Mouse (Mus musculus) frontal cortex, postnatal 14 days (tissue): Measurements from ENCODE around the gene Gm4969.
A peak's percentile ranks its signal among the peaks of the same experiment; 100 is the strongest.

Experiments
- DNase-seq, 2 experiments: peaks; one replicate each; pipeline ENCODE4 v3.0.0; 2022; ENCODE audit warnings: low spot score in 2 of 2

The Gm4969 gene

DNA sequence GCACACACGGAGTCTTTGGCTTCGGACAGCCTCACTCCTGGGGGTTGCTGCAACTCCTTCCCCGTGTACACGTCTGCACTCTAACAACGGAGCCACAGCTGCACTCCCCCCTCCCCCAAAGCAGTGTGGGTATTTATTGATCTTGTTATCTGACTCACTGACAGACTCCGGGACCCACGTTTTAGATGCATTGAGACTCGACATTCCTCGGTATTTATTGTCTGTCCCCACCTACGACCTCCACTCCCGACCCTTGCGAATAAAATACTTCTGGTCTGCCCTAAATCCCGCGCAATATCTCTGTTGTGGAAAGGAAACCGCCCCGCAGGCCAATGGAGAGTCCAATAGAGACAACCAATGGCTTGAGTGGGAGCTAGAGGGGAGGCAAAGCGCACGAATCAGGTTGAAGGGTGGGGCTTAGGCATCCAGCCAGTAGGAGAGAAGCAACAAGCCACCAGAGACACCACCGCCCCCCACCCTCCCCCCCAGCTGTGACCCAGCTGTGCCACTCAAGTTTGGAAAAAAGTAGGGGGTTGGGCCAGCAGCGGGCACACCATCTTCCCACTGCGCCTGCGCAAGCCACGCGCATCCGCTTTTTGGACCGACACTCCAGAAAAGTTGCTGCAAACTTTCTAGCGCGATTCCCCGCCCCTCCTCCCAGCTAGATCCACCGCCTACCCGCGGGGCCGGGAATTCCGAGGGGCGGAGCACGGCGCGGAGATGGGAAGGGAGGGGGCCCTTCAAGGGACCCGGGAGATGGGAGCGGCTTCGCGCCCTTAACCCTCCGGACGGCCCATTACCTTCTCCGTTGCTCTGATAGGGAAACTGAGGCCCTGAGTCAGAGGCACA, 24.4 kb downstream of the Gm4969 start:
- peak; percentile 79 to 83 for DNase-seq

DNA sequence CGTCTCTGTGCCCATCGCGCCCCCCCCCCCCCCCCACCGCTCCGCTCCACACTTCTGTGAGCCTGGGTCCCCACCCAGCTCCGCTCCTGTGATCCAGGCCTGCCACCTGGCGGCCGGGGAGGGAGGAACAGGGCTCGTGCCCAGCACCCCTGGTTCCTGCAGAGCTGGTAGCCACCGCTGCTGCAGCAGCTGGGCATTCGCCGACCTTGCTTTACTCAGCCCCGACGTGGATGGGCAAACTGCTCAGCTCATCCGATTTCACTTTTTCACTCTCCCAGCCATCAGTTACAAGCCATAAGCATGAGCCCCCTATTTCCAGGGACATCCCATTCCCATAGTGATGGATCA, 25.0 kb downstream of the Gm4969 start:
- DNase-seq, result peak in 1 of 2 experiments; percentile 67

DNA sequence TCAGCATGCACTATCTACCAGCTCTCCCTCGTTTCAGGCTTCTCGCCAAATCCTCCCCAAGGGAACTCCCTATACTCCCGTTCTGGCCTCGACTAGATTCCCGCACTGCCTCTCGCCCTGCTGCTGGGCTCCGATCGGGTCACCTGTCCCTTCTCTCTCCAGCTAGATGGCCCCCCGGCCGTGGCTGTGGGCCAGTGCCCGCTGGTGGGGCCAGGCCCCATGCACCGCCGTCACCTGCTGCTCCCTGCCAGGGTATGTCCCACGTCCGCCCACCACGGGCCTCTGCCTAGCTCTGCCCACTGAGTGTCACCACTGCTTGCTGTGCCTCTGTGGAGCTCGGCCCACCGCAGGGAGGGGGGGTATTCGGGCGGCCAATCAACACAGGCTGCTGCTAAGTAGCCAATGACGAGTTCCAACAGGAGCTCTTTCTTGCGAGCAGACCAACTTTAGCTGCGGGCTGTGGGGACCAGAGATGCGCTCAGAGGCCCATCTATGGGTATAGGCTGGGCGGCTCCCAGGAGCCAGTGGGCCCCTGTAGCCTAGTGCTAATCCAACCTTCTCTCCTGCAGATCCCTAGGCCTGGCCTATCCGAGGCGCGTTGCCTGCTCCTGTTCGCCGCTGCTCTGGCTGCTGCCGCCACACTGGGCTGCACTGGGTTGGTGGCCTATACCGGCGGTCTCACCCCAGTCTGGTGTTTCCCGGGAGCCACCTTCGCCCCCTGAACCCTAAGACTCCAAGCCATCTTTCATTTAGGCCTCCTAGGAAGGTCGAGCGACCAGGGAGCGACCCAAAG, 25.6 kb downstream of the Gm4969 start:
- DNase-seq, result no peak

DNA sequence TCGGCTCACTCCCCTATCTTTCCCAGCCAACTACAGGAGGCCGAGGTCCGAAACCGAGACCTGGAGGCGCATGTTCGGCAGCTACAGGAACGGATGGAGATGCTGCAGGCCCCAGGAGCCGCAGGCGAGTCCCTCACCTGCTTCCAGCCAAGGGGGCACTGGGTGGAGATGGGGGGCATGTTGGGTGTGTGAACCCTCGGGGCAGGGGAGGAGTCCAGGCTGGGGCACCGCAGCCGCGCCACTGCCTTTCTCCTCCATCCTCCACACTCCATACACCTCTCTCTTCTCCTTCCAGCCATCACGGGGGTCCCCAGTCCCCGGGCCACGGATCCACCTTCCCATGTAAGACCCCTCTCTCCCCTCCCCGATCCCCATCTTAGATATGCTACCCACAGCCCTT, 26.3 kb downstream of the Gm4969 start:
- no peak for DNase-seq

DNA sequence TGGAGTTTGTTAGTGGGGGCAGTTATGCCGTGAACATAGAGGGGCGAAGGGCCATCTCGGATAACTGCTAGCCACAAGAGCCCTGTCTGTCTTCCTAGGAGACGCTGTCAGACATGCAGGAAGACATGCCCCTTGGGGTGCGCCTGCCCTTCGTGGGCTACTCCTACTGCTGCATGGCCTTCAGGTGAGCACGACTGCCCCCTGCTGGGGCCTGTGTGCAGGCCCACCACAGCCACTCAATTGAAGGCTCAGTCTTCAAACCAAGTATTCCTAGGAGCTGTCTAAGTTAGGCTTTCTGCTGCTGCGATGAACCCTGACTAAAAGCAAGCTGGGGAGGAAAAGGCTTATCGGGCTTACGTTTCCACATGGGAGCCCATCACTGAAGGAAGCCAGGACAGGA, 29.4 kb downstream of the Gm4969 start:
- DNase-seq, result no peak

DNA sequence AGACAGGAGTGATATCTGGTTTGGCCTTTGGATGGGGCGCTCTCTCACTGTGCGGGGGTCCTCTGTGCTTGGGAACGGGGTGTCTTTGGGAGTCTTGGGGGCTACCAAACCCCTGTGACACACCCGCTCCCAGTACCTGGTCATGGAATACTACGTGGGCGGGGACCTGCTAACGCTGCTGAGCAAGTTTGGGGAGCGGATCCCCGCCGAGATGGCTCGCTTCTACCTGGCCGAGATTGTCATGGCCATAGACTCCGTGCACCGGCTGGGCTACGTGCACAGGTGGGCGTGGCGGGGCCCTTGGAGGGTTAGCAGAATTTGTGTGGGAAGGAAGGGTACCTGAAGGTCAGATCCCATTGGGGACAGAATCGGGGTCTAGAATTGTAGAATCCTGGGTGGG, 31.4 kb downstream of the Gm4969 start:
- DNase-seq, result no peak

DNA sequence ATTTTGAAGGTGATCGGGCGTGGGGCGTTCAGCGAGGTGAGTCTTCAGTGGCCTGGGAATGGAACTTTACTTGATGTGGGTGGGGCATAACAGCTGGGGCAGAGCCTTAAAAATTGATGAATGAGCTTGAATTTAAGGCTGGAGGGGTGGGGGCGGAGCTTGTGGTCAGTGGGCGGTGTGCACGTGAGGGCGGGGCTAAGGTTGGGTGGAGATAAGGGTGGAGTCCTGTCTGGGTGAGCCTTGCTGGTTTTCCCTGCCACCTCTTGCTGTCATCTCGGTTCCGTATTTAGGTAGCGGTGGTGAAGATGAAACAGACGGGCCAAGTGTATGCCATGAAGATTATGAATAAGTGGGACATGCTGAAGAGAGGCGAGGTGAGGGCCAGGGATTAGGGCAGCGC, 32.1 kb downstream of the Gm4969 start:
- DNase-seq, result no peak

DNA sequence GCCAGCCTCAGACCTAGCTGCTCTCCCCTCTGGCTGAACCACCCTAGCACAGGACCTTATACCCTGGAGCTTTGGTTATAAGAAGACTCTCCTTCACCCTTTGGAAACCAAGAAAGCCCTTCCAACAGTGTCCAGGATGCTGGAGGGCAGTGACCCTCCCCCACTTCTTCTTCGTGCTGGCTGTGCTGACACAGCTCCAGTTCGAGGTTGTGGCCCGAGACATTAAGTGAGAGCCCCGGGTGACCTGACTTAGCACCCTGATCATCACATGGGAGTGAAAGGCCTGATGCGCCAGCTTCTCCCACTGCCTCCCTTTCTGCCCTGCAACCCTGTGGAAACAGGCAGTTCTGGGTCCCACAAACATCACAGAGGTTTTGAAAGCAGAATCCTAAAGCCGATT, 32.7 kb downstream of the Gm4969 start:
- no peak for DNase-seq

DNA sequence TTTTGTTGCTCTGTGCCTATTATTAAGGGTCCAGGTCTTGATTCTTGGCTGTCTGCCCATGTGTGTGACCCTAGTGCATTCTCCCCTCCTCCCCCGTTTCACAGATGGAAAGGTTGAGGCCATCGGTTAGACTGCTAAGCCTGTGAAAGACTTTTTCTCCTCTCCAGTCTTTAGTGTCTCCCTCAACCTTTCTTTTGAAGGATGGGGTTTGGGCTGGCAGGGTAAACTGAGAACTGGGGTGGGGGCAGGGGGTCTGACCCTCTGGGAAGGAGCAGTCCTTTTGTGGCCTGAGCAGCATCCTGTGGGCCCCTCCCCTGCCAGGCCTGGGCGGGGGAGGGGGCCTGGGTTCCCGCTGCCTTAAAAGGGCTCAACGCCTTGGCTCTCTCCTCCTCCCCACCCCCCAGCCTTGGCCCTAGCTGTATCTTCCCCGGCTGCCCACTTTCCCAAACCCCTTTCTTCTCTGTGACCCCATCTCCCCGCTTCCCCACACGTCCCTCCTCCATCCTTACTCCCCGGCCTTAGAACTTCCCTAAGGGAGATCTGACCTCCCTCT, 33.2 kb downstream of the Gm4969 start:
- no peak for DNase-seq

DNA sequence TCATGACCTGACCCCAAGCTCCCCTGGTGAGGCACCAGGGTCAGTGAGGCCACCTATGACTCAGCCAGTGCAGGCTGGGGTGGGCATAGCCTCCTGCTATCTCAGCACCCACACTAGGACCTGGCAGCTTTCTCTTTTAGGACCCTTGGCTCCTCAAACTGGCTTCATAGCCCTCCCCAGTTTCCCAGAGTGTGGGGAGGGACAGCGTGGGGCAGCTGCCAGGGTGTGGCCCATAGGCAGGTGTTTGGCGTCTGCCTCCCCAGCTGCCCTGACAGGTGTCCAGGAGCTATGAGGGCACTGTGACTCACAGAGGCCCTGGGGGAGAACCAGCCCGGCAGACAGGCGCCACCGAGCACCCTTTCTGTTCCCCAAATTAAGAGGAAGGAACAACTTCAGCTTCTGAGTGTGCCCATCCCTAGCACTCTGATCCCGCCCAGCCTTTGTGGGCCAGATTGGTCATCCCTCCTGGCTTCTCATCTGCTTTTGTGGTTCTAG, 33.8 kb downstream of the Gm4969 start:
- DNase-seq, result no peak

DNA sequence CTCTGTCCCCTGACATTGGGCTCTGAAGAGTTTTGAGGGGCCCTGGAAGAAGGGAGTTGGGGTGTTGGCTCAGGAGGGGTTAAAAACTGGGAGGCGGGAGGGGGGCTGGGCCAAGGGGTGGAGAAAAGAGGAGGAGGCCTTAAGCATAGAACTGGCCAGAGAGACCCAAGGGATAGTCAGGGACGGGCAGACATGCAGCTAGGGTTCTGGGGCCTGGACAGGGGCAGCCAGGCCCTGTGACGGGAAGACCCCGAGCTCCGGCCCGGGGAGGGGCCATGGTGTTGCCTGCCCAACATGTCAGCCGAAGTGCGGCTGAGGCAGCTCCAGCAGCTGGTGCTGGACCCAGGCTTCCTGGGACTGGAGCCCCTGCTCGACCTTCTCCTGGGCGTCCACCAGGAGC, 34.5 kb downstream of the Gm4969 start, which contains the start of gene Dmpk:
Gene Dmpk, plus strand, starts transcription at position 149 of the 400 bp plus-strand sequence.
- no peak for DNase-seq

DNA sequence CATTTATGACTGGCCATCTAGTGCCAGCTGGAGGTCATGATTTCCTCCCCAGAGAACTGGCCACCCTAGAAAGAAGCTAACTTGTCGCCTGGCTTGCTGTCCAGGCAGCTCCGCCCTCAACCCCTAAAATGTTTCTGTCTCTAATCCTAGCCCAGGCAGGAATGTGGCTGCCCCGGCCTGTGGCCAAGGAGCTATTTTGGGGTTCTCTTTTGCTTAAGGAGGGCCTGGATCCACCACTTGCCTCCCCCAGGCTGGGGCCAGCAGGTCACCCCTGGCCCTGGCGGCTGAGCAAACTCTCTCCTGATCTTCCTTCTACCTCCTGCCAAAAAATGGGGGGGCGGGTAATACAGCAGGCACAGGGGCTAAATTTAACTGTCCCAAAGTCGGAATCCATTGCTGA, 35.1 kb downstream of the Gm4969 start:
- no peak for DNase-seq

DNA sequence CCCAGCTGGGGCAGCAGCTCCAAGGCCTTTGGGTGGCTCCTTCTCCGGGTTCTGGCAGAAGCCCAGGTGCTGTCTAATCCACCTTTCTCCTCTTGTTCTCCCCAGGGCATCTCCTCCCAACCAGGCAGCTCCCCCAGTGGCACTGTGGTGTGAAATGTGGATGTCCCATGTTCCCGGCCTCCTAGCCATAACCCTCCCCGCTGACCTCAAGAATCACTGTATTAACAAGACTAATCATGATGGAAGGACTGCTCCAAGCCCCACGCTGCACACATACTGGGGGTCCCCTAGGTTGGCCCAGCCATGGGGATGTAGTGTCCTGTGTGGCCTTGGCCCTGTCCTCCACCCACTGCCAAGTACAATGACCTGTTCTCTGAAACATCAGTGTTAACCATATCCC, 36.0 kb downstream of the Gm4969 start:
- DNase-seq, result no peak

DNA sequence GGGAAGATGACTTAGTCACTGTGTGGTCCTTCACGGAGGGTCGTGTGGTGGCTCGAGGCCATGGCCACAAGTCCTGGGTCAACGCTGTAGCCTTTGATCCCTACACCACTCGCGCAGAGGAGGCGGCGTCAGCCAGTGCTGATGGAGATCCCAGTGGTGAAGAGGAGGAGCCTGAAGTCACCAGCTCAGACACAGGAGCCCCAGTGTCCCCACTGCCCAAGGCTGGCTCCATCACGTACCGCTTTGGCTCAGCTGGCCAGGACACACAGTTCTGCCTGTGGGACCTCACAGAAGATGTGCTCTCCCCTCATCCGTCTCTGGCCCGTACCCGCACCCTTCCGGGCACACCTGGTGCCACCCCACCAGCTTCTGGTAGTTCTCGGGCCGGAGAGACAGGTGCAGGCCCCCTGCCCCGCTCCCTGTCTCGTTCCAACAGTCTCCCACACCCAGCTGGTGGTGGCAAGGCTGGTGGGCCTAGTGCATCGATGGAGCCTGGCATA, 37.7 kb downstream of the Gm4969 start:
- DNase-seq, result no peak

DNA sequence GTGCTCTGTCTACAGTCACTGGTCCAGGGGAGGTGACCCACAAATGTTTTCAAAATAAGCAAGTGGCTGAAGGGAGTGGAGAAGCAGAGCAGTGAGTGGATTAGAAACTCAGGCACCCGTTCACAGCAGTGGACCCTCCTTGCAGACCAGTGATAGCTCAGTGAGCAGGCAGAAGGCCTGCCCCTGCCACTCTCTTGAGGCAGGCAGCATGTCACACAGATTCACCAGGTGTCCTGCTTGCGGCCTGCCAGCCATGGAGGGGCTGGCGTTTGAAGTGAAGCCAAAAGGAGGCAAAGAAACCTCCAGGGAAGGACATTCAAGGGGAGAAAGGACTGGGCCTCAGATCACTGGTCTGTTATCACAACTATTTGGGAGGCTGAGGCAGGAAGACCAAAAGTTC, 39.4 kb downstream of the Gm4969 start:
- DNase-seq, result no peak

DNA sequence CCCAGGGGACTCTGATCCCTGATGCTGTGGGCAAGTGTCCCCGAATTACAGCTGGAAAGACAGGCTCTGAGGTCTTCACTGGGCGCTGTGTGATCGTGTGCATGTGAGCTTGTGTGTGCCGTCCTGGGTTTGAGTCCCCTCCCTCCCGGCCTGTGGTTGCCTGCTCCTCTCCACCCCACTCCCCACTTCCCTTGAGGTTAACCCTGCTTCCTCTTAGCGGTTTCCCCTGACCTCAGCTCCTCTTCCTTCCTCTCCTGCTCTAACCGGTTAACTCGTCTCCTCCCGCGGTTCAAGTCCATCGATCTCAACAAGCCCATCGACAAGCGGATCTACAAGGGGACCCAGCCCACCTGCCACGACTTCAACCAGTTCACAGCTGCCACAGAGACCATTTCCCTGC, 40.4 kb downstream of the Gm4969 start:
- no peak for DNase-seq

DNA sequence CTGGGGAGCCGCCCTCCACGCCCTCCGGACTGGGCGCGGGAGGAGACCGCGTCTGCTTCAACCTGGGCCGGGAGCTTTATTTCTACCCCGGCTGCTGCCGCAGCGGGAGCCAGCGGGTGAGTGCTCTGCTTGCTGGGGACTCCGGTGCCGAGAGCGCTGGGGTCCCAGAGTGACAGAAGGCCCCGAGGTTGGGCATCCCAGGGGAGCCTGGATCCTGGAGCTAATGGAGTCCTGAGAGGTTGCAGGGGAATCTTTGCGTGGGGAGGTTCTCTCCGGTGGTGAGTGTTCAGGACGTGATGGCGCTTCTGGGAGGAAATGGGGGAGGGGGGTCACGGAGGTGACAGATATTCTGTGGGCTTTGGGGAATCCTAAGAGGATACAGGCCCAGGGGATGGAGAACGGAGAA, 41.6 kb downstream of the Gm4969 start:
- no peak for DNase-seq

DNA sequence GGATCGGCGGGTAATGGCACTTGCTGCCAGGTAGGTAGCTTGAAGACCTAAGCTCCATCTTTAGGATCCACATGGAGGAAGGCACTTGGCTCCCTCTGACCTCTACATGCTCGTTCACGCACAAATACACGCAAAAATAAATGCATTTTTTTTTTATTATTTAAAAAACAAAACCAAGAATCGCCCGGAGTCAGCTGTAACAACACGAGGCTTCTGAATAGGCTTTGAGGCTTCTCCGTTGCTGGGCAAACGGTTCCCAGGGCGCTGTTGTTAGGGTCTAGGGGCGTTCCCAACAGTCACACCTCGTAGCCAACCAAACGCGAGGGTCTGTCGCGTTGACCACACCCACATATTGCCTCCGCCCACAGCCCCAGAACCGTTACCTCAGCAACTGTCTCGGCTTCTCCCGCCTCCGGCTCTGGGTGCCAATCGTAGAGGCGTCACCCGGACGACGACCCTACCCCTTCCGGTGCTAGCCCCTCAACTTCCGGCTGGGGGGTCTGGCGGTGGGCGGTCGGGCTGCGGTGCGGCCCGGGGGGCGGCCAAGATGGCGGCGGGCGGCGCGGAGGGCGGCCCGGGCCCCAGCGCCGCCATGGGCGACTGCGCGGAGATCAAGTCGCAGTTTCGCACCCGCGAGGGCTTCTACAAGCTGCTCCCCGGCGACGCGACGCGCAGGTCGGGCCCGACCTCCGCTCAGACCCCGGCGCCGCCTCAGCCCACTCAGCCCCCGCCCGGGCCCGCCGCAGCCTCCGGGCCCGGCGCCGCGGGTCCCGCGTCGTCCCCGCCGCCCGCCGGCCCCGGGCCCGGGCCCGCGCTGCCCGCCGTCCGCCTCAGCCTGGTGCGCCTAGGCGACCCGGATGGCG, 42.2 kb downstream of the Gm4969 start, which contains the start of gene Dmwd:
Gene Dmwd, plus strand, starts transcription at position 505 of the 863 bp plus-strand sequence.
- DNase-seq, result peak; percentile 95 to 98

DNA sequence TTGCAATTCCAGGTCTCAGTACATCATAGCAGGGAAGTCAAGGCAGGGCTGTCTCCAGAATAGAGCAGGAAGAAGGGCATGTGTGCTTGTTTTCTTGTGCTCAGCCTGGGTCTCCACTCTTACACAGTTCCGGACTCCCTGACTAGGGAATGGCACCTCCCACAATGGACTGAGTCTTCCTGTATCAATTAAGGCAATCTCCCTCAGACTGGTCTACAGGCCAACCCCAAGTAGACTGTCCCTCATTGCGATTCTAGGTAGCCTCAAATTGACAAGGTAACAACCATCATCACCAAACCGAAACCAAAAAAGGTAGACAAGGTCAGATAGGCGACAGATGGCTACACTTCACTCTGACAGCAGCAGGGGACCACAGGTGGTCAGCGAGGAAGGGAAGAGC, 42.9 kb downstream of the Gm4969 start:
- DNase-seq, result no peak

DNA sequence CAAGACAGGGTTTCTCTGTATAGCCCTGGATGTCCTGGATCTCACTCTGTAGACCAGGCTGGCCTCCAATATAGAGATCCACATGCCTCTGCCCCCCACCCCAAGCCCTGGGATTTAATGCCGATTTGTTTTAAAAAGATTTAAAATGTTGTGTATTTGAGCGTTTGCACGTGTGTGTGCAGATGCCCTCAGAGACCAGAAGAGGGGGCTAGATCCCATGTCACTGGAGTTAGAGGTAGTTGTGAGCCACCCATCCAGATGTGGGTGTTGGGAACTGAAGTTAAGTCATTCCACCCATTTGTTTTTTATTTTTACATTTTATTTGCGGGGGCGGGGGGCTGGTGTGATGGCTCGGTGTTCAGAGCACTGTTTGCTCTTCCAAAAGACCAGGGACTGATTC, 43.7 kb downstream of the Gm4969 start:
- no peak for DNase-seq

DNA sequence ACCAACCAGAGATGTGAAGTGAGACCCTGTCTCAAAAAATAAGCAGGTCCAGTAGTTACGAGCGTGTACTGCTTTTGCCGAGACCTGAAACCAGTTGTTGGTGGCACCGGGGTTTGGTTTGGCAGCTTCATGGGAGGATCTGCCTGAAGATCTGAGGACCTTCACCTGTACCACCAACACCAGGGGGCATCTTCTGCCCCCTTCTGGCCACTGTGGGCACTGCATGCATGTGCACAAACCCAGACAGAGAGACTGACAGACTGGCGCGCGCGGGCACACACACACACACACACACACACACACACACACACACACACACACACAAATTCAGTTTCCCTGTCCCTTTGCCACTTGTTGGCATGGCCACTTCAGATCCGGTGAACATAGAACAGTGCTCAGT, 44.7 kb downstream of the Gm4969 start:
- peak in 1 of 2 experiments; percentile 5 for DNase-seq
